Mouse (Mus musculus) kidney, postnatal 10 days (tissue): ENCODE data around the gene Snta1.

Source experiments
- DNase-seq: peaks from one replicate; pipeline ENCODE4 v3.0.0; 2021; ENCODE audit warnings: mixed read lengths

Gene Snta1

DNA sequence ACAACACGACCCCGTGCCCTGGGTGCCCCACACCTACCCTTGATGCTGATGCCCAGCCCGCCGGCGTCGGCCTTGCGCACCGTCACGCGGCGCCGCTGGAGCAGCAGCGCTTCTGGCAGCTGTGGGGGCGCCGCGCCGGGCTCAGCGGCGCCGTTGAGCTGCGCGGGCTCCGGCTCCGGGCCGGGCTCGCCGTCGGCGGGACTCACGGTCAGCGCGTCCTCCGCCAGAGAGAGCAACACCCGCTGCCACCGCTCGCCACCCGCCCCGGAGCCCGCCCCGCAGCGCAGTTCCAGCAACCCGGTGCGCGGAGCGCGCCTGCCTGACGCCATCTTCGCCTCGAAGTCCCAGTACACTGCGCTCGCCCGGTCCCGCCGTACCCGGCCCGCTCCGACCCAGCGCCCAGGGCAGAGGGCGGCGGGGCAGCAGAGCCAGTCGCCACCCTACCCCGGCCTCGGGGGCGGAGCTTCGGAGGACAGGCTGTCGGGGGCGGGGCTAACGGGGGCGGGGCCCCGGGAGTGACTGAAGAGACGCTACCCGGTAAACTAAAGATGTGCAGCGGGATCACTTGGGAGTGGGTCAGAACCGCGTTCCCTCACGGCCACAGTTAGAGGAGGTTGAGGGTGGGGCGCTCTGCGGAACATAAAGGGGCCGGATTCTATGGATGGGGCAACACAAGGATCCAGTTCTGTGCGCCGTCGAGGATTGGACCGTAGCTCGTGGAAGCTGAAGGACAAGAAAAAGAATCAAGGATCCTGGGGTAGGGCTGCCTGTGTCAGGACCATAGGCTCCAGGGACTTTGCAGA lies at the start of gene Snta1:
Gene Snta1, minus strand, starts transcription at position 457 of the 803 bp plus-strand sequence.
- peak; percentile 94 for DNase-seq

DNA sequence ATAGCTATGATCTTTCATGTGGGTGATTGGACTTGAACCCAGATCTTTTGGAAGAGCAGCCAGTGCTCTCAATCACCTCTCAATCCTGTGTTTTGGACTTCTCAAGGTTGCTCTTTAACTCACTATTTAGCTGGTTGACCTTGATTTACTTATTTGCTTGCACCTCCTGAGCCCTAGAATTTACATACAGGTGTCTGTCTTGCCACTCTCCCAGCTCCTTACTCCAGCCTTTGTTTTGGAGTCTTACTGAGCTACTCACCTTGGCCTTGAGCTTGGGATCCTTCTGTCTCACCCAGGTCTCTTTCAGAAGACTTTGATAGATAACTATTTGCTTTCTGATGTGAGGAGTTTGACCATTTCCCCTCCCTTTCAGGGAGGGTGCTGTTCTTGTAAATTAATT lies 48.7 kb upstream of the Snta1 start:
- DNase-seq = no peak

DNA sequence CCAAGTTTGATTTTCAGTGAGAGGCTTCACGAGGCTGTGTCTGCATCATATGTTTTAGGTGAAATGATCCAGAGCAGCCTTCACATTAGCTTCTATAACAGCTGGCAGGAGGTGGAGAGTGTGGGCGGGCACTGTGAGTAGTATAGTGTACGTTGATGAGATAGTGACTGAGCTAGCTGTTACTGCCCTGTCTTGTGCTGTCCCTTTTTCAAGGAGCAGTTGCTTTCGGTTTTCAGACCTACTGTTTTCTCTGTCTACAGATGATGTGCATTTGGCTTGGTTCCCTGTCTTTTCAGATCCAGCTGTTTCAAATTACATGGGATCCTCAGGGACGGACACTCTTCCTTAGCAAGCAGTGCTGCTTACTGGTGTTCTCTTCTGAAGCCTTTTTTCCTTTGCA lies 47.9 kb upstream of the Snta1 start:
- peak; percentile 57 for DNase-seq

DNA sequence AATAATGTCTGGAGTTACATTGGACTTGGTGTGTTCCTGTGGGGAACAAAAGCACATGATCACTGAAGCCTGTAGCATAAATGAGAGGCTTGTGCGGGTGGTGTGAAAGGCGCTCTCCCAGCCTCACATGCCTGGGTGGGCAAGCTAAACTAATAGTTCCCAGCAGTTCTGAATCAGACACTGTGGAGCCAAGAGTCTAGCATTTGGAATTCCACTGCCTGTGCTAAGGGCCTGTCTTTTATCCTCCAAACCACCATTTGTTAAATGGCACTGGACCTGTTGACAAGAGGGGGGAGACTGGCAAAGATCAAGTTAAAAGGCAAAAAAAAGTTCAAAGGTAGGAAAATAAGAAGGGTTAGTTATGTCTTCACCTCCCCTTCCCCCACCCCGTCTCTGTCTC lies 46.7 kb upstream of the Snta1 start:
- DNase-seq = peak; percentile 22

DNA sequence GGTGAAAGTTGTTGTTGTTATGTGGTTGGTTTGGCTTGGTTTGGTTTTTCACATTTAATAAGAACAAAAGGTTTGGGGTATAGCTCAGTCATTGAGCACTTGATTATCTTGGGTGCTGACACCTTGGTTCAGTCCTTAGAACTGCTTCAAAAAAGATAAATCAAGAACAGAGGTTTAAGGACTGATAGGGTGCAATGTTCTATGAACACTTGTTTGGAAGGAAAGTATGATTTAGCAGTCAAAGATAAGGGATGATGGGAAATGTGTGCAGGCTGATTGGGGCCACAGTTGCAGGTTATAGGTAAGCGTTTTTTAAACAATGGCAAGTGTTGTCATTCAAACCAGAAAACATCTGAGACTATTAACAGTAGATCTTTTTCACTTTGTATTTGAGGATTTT lies 46.2 kb upstream of the Snta1 start:
- no peak for DNase-seq

DNA sequence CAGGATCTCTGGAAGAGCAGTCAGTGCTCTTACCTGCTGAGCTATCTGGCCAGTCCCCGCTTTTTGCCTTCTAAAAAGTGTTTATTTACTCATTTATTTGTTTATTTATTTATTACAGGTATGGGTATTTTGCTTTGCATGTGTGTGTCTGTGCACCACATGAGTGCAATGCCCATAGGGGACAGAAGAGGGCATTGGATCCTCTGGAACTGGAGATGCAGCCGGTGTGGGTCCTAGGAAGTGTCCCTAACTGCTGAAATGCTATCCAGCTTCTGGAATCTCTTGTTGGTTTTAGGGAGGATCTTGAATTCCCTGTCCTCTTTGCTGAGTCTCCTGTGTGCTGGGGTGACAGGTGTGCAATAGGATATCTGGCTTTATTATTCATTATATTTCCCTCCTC lies 45.1 kb upstream of the Snta1 start:
- DNase-seq = no peak

DNA sequence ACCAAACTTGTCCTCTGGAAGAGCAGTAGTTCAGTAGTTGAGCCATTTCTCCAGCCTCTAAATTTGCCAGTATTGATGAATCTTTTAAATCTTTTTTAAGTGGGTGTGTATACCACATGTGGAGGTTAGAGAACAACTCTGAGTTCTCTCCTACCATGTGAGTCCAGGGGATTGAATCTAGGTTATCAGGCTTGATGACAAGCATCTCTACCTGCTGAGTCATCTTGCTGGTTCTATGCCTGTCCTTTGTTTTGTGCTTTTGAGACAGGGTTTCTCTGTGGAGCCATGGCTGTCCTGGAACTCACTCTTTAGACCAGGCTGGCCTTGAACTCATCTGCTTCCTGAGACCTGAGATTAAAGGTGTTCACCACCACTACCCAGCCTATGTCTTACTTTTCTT lies 40.7 kb upstream of the Snta1 start:
- no peak for DNase-seq

DNA sequence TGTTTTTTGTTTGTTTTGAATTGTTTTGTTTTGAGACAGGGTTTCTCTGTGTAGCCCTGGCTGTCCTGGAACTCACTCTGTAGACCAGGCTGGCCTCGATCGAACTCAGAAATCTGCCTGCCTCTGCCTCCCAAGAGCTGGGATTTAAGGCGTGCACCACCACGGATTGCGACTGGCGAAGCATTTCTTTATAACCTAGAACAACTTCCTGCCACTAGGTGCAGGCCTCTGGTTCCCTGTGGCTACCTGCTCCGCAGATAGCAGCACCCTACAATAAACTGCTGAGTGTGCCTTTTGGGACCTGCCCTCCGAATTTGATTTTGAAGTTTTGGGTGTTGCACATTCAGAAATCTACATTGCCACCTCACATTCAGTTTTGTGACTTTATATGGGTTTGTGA lies 39.9 kb upstream of the Snta1 start:
- no peak for DNase-seq

DNA sequence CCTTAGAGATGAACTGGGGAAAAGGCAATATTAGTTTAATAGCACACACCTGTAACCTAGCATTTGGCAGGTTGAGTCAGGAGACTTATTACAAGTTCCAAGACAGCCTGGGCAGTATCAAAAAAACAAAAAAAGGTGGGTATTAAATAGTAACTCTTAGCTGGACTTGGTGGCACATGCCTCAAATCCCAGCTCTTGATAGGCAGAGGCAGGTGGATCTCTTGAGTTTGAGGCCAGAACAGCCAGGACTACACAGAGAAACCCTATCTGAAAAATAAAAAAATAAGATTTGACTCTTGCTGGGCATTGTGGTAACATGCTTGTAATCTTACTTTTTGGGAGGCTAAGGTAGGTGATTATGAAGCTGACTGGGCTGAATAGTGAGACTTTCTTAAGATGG lies 32.6 kb upstream of the Snta1 start:
- no peak for DNase-seq

DNA sequence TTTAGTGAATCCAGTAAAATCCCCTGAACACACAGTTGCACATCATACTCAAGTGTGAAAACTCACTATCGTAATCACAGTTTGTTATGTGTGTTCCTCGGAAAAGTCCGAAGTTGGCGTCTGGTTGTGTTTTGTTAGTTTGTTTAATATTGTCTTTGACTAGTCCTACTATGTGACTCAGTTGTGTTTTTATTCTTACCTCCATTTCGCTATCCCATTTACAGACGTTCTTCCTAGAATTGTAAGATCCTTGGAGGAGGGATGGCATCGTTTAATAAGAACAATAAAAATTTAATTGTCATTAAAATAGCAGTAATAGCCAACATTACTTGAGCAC lies 29.3 kb upstream of the Snta1 start:
- no peak for DNase-seq

DNA sequence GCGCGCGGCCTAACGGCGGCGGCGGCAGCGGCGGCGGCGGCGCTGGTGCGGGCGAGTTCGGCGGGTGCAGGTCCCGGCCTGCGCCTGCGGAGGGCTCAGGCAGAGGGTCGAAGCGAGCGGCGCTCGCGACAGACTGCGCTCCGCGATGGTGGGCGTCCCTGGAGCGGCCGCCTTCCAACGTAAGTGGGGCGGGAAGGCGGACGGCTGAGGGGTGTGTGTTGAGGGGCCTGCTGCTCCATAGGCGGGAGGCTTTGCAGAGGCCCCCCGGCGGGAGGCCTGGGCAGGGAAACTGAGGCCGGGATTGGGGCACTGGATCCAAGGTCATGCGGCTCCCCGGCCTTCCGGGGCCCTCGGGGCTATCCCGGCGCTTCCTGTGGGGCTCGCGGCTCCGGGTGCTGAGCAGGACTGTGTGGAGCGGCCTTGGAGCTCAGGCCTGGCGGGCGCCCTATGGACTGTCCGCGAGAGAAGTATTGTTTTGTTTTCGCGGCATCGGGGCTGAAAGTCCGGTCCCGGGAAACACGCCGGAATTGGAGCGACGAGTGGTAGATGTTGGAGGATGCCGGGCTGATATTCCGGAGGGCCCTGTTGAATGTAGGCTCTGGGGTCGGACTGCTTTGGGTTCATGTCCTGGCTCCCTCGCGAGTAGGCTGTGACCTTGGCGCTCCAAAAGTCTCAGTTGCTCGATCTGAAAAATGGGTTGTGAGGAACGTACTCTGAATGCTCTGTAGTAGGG lies 28.7 kb upstream of the Snta1 start, which contains the start of gene Cbfa2t2:
Gene Cbfa2t2, plus strand, starts transcription at position 24 of the 733 bp plus-strand sequence.
- peak; percentile 77 for DNase-seq

DNA sequence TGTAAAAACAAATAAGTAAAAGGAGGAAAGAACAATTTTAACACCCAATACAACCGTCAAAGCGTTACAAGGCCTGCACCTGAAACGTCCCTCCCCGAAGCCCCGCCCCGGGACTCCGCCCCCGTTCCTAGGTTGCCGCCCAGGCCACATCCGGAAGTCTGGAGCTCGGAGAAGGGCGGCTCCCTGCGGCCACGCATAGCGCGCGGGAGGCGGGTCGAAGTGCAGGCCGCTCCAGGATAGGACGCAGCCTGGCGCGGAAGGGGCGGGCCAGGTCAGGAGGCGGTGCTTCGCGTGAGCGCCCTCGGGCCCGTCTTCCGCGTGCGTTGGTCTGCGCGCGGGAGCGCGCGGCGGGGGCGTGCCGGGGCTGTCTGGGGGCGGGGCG lies 28.2 kb upstream of the Snta1 start:
- DNase-seq = peak; percentile 99

DNA sequence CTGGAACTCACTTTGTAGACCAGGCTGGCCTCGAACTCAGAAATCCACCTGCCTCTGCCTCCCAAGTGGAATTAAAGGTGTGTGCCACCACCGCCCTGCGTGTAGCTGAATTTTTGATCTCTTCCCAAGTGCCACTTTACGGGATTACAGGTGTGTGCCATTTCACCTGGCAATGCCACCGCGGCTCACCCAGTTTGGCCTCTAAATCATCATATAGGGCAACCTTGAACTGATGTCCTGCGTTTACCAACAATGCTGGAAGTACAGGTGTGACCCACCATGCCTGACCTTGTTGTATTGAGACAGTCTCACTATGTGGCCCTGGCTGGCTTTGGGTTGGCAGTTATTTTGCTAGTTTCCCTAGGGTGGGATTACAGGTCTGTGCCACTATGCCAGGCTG lies 26.8 kb upstream of the Snta1 start:
- DNase-seq = no peak

DNA sequence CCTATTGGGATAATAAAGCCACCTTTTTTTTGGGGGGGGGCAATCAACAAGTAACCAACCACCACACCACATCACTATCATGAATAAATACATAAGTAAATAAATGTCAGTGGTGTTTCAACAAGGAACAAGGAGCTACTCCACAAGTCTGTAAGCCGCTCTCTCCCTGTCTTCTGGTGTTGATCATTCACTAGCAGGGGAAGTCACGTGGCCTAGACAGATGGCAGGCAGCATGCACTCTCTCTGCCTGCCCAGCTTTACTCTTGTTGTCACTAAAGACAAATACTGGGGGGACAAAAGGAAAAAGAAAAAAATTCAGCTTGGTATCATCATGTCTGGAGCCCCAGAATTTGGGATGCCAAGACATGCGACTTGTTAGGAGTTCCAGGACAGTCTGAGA lies 25.5 kb upstream of the Snta1 start:
- peak; percentile 53 for DNase-seq

DNA sequence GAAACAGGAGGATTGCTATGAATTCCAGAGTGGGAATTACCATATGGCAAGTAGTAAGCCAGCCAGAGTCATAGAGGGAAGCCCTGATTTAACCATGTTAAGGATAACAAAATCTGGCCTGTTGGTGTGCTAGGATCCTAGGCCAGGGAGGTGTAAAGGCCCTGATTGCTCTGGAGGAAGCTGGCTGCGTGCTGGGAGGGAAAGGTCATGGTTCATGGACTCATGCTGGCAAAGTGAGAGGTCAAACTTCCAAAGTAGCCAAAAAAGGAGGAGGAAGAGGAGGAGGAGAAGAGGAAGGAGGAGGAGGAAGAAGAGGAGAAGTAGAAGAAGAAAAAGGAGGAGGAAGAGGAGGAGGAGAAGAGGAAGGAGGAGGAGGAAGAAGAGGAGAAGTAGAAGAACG lies 24.8 kb upstream of the Snta1 start:
- no peak for DNase-seq

DNA sequence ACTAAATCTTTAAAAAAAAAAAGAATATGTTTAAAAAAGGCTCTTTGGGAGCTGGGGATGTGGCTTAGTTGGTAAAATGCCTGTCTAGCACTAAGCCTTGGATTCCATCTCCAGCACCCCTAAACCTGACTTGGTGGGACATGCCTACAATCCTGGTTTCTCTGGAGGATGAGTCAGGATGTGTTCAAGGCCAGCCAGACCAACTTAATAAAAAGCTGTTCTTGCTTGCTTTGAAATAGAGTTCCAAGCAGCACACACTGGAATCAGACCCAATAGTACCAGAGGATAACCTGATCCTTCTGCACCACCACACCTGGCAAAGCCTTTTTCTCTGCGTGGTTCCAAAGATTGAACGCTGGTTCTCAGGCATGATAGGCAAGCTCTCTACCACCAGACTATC lies 22.7 kb upstream of the Snta1 start:
- DNase-seq = no peak

DNA sequence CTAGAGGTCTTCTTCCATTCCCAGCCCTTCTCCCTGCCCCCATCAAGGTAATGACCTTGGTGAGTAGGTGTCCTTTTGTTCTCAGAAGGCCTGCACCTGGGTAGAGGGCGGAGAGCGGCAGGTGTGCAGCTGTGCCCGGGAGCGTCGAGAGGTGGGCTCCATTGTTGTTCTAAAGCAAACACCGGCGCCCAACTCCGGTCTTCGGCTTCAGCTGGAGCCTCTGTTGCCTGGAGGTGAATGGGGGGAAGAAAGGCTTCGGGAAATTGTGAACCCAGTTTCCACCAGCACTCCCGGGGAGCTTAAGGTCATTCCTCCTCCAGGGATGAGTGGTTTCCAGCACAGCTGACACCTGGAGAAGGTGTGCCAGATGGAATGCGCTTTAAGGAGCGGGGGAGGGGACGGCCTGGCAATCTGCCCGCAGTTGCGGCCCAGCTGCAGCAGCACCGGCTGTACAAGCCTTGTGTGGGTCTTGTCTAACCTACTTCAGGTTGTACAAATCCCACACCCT lies 20.0 kb upstream of the Snta1 start:
- DNase-seq = peak; percentile 83

DNA sequence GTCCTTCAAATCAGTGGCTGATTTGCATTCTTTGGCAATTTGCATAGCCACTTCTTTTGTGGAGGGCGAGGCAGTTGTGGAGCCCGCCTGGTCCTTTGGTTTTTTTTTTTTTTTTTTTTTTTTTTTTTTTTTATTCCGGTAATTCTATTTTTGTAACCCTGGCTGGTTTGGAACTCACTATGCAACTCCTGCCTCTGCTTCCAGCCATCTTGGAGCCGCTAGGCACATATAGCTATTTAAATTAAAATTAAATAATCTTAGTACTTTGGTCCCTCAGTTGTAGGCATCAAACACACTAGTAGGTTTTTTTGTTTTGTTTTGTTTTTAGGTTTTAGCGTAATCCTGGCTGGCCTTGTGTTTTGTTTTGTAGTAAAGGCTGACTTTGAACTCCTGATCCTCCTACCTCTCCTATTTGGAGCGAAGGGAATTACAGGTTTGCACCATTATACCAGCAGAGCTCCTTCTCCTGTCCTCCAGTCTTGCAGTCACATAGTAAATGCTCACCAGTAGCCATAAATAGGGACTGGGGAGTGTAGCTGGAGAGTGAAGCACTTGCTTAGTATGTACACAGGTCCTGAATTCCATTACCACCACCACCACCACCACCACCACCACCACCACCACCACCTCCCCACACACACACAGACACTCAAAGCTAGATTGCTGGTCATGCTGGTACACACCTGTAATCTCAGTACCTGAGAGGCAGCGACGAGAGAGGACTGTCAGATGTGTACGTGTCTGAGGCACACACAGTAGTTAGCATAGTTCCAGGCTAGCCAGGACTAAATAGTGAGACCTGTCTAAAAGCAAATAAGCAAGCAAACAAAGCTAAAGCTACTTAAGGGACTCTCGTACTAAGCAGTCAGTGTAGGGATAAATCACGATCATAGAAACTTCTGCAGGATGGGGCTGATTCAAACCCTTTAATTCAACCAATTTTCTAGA lies 19.3 kb upstream of the Snta1 start:
- no peak for DNase-seq

DNA sequence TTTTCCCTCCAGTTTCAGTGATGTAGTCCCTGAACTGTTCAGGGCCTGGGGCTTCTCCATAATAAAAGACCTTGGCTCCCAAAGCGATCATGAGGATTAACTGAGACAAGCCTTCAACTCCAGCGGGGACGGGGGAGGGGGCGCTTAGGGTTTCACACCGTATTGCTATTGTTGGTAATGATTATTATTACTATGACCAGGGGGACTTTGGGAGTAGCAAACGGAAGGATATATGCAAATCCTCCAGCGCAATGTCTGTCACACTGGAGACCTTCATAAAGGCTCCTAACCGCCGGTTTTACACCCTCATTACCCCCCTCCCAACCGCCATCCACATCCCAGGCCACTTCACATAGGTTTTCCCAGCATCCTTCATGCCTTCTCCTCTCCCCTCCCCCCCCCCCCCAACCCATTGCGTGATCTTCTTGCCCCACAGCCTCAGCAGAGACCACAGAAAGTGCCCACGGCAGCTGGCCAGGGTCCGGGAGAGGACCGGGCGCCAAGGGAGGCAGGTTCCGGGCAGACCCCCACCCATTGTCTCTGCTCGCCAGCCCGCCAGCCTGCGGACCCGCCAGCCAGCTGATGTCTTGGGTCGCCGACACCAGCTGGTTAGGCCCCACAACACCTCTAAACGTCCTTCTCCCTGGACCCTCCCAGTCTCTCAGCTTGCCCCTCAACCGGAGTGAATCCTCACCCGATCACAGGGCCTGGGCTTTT lies 18.4 kb upstream of the Snta1 start:
- DNase-seq = no peak

DNA sequence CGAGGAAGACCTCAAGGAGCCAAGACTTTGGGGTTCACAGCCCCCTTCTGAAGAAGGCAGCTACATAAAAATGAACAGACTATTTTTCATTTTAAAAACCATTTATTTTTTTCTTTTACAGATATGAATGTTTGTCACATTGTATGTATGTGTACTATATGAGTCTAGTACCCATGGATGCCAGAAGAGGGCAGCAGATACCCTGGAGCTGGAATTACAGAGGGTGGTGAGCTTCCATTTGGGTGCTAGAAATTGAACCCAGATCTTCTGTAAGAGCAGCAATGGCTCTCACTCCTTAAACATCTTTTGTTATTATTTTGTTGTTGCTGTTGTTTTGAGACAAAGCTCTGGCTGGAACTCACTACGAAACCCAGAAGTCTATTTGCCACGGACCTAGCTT lies 17.6 kb upstream of the Snta1 start:
- no peak for DNase-seq

DNA sequence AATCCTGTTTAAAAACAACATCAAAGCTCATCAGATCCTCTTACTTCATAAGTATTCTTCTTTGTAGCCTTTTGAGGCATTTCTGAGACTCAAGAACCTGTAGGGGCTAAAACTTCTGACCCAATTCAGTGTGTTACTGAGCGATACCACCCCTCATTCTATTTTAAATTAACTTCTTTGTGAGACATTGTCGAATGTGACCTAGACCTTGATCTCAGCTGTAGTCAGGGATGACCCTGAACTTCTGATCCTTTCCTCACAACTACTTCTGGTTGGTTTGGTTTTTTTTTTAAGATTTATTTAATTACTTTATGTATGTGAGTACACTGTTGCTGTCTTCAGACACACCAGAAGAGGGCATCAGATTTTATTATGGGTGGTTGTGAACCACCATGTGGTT lies 15.6 kb upstream of the Snta1 start:
- no peak for DNase-seq

DNA sequence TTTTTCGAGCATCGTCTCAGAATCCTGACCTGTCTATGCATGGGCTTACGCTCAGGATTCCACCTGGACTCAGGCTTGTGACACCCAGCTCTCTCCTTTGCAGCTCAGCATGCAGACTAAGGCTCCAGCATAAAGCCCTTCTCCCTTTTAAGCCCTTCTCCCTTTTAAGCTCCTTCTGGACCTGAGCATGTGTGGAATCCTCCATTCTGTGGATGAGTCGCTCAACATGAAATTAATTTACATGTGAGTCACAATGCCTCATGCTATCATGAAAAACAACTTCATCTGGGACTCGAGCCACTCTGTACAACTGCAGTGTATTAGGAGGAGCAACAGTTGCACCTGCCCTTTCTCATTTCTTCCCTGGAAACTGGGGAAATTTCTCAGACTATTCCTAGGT lies 14.3 kb upstream of the Snta1 start:
- DNase-seq = no peak
